Mouse (Mus musculus): ENCODE measurements around the gene Tes. TPM values are rescaled to one million over a fixed set of nuclear protein-coding genes. Genes with fewer than 3 reads are reported as not detected.

Tes gene
- total and polyA plus RNA-seq, 2 experiments from 2014 or later: 12.1 to 22.1 TPM

DNA sequence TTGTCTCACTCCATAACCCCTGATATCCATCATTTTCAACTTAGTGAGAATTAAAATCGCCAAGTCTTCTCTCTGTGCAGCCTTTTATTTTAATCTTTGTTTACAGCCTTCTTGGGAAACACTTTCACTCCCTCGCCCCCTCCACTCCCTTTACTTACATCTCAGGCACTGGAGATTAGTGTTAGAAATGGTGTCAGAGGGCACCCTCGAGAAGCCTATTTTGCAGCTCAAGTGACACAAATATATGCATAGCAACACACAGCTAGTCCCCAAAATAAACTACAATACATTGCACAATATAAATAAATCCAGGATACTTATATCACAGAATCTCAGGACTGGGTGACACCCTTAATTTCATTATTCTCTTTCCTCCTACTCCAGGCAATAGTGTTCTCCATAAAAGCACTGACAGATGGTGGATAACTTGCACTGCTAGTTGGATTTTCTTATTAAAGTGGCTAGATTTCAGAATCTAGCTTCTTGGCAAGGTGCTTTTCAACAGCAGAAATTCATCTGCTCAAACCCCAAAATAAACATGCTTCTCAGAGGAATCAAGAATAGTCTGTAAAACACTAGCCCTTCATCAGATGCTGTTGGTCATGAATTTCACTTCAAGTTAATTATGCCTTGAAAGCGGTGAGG, 86.2 kb downstream of the Tes start:
- TF ChIP-seq CTCF (IDR thresholded peaks at IDR 0.05): no peak
- H3K4me2 ChIP-seq (ENCODE audit: low read depth, low read length, poor library complexity, severe bottlenecking): no peak overlapping the region
- no peak overlapping the region for H3K4me3 ChIP-seq (ENCODE audit: low read depth, low read length)
- H3K9ac ChIP-seq (replicated peaks; ENCODE audit: low read length, poor library complexity, severe bottlenecking): no peak overlapping the region
- WGBS: 76% methylated on average over 4 of the region's 4 CpGs
- H3K4me1 ChIP-seq (ENCODE audit: insufficient read depth, low read length): no peaks in the 10 kb centered on the region
- no peaks in the 10 kb centered on the region for H3K9me3 ChIP-seq (ENCODE audit: low read length)
- H3K36me3 ChIP-seq (ENCODE audit: insufficient read depth, low read length): no peaks in the 10 kb centered on the region
- no peak for DNase-seq (ENCODE audit: low spot score)
- no peak overlapping the region for H3K27ac ChIP-seq (ENCODE audit: low read depth, low read length)
- no peaks in the 10 kb centered on the region for H3K27me3 ChIP-seq (ENCODE audit: insufficient read depth, low read length)
- ATAC-seq (ENCODE audit: low FRiP score): no peak

DNA sequence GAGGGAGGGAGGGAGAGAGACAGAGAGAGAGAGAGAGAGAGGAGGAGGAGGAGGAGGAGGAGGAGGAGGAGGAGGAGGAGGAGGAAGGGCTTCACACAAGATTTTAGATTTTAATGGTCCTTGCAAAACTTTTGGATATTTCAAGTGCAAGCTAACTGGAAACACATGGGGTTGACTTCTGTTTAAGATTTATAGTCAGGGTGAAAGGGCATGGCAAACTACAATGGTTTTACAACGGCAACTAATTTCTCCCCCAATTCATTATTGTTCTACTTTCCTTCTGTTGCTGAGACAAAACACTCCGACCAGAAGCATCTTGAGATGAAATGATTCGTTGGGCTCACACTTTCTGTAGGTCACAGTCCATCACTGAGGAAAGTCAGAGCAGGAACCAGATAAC, 87.6 kb downstream of the Tes start:
- Histone ChIP-seq H3K27me3 (ENCODE audit: insufficient read depth, low read length) (no peaks in the 10 kb centered on the region), H3K9ac (replicated peaks; ENCODE audit: low read length, poor library complexity, severe bottlenecking) (no peak overlapping the region), H3K9me3 (ENCODE audit: low read length) (no peaks in the 10 kb centered on the region), H3K27ac (ENCODE audit: low read depth, low read length) (no peak overlapping the region), H3K4me2 (ENCODE audit: low read depth, low read length, poor library complexity, severe bottlenecking) (no peak overlapping the region), H3K36me3 (ENCODE audit: insufficient read depth, low read length) (no peaks in the 10 kb centered on the region), H3K4me3 (ENCODE audit: low read depth, low read length) (no peak overlapping the region), H3K4me1 (ENCODE audit: insufficient read depth, low read length) (no peaks in the 10 kb centered on the region)
- no peak for TF ChIP-seq CTCF (IDR thresholded peaks at IDR 0.05)
- no peak for ATAC-seq (ENCODE audit: low FRiP score)
- 80% methylated on average over 3 of the region's 3 CpGs for WGBS
- no peak for DNase-seq (ENCODE audit: low spot score)

Other genes starting within 250 kb of the Tes start
- gene Tfec, start 166.7 kb upstream of the Tes start, total RNA-seq (2014; rRNA removed): 0.82 and 1.6 TPM in 2 replicates
- 0.13 and 0.38 TPM in 2 replicates for gene Tfec, start 166.7 kb upstream of the Tes start, polyA plus RNA-seq (2015; fragmentation: Nextera tagmentation; extraction: Ambion mirVana)
- 16.3 and 18.6 TPM in 2 replicates for gene Cav2, start 216.0 kb downstream of the Tes start, total RNA-seq (2014; rRNA removed)
- gene Cav2, start 216.0 kb downstream of the Tes start, polyA plus RNA-seq (2015; fragmentation: Nextera tagmentation; extraction: Ambion mirVana): 17.0 and 19.2 TPM in 2 replicates
- gene Cav1, start 241.2 kb downstream of the Tes start, total RNA-seq (2014; rRNA removed): 34.9 and 37.4 TPM in 2 replicates
- gene Cav1, start 241.2 kb downstream of the Tes start, polyA plus RNA-seq (2015; fragmentation: Nextera tagmentation; extraction: Ambion mirVana): 19.4 and 19.5 TPM in 2 replicates